Mouse (Mus musculus) midbrain, embryonic 14.5 days (tissue): ENCODE results near the gene Relt. TPM values are rescaled to one million over a fixed set of nuclear protein-coding genes. Genes with fewer than 3 reads are reported as not detected.
"Not testable (repeated sequence)": the region's sequence is repeated elsewhere in the genome, so short reads cannot be mapped to it uniquely, and the experiment has no call there.

Experiments used
- ATAC-seq: fragments of 200-750 bp; cut with Nextera tagmentation; 2 replicates; pipeline ENCODE4 v1.8.0; 2017; ENCODE audit warnings: moderate number of reproducible peaks, moderate library complexity; ENCODE audit not compliant: low FRiP score, low TSS enrichment
- DNase-seq: peaks from one replicate; pipeline ENCODE4 v3.0.0-alpha.2; 2015
- H3K27ac ChIP-seq: fragments of 300-500 bp; sonication (generic); replicated peaks from 2 replicates; pipeline ENCODE4 v1.5.1; 2014; ENCODE audit warnings: mild to moderate bottlenecking, low read depth, low read length, moderate library complexity
- H3K27me3 ChIP-seq: fragments of 300-500 bp; sonication (generic); 2 replicates; pipeline ENCODE4 v1.6.1; 2014; ENCODE audit warnings: low read length, control low read depth, mixed read lengths; ENCODE audit not compliant: control insufficient read depth, insufficient read depth
- H3K36me3 ChIP-seq: fragments of 300-500 bp; sonication (generic); 2 replicates; pipeline ENCODE4 v1.6.1; 2014; ENCODE audit warnings: low read length, control low read depth; ENCODE audit not compliant: control insufficient read depth, insufficient read depth
- H3K4me1 ChIP-seq: fragments of 300-500 bp; sonication (generic); 2 replicates; pipeline ENCODE4 v1.6.1; 2014; ENCODE audit warnings: mild to moderate bottlenecking, antibody characterized with exemption, low read length, control low read depth; ENCODE audit not compliant: control insufficient read depth, insufficient read depth
- H3K4me2 ChIP-seq: fragments of 300-500 bp; sonication (generic); 2 replicates; pipeline ENCODE4 v1.6.1; 2014; ENCODE audit warnings: mild to moderate bottlenecking, low read length, moderate library complexity
- H3K4me3 ChIP-seq: fragments of 300-500 bp; sonication (generic); replicated peaks from 2 replicates; pipeline ENCODE4 v1.5.1; 2014; ENCODE audit warnings: low read depth, low read length
- H3K9ac ChIP-seq: fragments of 300-500 bp; sonication (generic); replicated peaks from 2 replicates; pipeline ENCODE4 v1.6.1; 2014; ENCODE audit warnings: mild to moderate bottlenecking, low read length, moderate library complexity
- H3K9me3 ChIP-seq: fragments of 300-500 bp; sonication (generic); 2 replicates; pipeline ENCODE4 v1.6.1; 2016; ENCODE audit warnings: low read length, control low read depth, mixed read lengths; ENCODE audit not compliant: control insufficient read depth
- WGBS: fragments of 180-500 bp; shearing (Covaris S2); extraction: QIAGEN DNeasy Blood & Tissue Kit; methylation state at CpG from one replicate; pipeline ENCODE4 v1.1.7; 2014; 5-methylcytosine and 5-hydroxymethylcytosine counted together
- polyA plus RNA-seq: library from polyadenylated mRNA; unstranded; fragments of >200 nt; fragmentation: Nextera tagmentation; extraction: Ambion mirVana; gene quantifications from 2 replicates; pipeline ENCODE4 v1.2.1, GENCODE M21; 2014

The Relt gene
- polyA plus RNA-seq, 1 experiment from 2014 or later: 4.5 TPM

DNA sequence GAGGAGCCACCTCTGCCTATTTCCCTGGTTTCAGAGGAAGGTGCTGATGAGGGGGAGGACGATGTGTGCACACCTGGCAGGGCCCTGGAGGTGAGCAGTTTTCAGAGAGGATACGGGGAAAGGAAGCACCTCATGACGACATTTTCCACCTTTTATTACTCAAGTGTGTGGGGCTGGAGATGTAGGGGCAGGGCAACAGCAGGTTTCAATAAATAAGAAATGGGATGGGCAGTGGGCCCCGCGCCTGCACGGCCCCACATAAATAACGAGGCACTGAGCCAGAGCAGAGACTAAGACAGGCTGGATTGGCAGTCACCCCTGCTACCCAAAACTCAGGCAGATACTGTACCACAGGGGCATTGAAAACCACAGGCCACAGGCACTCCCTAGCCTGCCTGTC lies 17.2 kb downstream of the Relt start:
- not testable (repeated sequence) for H3K27me3 ChIP-seq, DNase-seq, H3K9me3 ChIP-seq, H3K4me3 ChIP-seq, H3K4me1 ChIP-seq, ATAC-seq, H3K36me3 ChIP-seq, H3K27ac ChIP-seq, H3K4me2 ChIP-seq, H3K9ac ChIP-seq
- WGBS: 86% methylated on average over 7 of the region's 7 CpGs

DNA sequence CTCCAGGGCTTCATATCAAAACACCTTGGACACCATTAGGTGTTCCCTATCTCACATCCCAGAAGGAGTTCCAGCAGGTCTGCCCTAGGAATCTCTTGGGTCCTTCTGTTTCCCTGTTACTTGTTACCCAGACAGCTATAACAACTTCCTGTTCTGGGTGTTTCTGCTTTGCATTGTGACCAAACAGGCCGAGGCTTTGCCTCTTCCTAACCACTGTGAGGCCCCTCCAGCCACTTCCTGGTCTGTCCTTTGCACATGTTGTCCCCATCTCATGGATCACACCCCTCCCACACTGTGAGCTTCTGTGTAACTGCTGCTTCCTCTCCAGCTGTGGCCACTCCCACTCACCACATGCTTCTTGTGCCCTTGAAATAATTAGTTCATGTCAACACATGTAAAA lies 17.8 kb downstream of the Relt start:
- Histone ChIP-seq H3K9ac (no peak overlapping the region), H3K27me3 (no peaks in the 10 kb centered on the region), H3K9me3 (no peaks in the 10 kb centered on the region), H3K4me1 (no peaks in the 10 kb centered on the region), H3K27ac (no peak overlapping the region), H3K4me3 (no peak overlapping the region), H3K4me2 (no peak overlapping the region), H3K36me3 (0 out of 2 replicates have a peak, but pooled peaks cover 5% of the 10 kb centered on the region)
- 73% methylated on average over 1 of the region's 1 CpGs for WGBS
- DNase-seq (no peak), ATAC-seq (no peak)

DNA sequence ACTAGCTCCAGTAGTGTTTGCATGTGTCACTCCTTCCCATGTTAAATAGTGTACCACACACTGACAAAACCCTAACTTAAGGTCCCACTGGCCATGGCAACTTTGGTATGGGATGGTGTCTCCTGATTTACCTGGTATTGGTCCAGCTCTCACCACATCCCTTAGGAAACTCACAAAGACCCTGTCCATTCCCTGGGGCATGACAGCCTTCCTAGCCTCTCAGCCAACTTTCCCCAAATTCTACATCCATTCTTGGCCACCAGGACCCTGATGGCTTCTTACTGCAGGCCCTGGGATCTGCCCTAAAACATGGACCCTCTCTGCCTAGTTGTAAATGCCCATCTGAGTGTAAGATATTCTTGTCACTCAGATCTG lies 18.2 kb downstream of the Relt start:
- Histone ChIP-seq H3K4me2 (no peak overlapping the region), H3K9ac (no peak overlapping the region), H3K36me3 (0 out of 2 replicates have a peak, but pooled peaks cover 5% of the 10 kb centered on the region), H3K4me3 (no peak overlapping the region), H3K9me3 (no peaks in the 10 kb centered on the region), H3K27ac (no peak overlapping the region), H3K4me1 (no peaks in the 10 kb centered on the region), H3K27me3 (no peaks in the 10 kb centered on the region)
- DNase-seq: no peak
- ATAC-seq: no peak

DNA sequence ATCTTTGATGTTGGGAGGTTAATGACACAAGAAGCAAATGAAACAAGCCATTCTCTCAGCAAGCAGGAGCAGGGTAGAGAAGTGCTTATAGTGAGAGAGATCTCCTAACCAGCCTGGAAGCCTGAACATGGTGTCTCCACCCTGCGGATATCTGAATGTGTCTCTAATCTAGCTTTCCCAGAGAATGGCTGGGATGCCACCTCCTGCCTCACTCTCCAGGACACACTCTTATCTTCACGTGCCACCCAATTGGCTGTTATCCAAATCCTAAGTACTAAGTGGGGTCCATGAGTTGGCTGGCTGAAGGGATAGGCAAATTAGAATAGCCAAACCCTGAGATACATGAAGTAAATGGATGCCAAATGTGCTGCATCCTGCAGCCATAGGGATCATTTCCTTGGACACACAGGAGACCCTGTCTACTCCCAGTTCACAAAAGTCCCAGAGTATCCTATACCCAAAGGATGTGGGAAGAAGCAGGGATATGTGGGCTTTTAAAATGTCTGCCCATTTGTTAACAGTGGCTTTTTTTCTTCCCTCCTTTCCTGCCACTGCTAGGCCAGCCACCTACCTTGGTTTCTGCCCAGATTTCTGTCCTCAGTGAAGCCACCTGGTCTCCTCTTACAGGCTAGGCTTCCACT lies 18.7 kb downstream of the Relt start:
- Histone ChIP-seq H3K9ac (no peak overlapping the region), H3K9me3 (no peaks in the 10 kb centered on the region), H3K27ac (no peak overlapping the region), H3K4me1 (no peaks in the 10 kb centered on the region), H3K4me3 (no peak overlapping the region), H3K27me3 (no peaks in the 10 kb centered on the region), H3K36me3 (0 out of 2 replicates have a peak, but pooled peaks cover 7% of the 10 kb centered on the region), H3K4me2 (no peak overlapping the region)
- ATAC-seq (no peak), DNase-seq (no peak)
- WGBS: 72% methylated on average over 2 of the region's 2 CpGs

DNA sequence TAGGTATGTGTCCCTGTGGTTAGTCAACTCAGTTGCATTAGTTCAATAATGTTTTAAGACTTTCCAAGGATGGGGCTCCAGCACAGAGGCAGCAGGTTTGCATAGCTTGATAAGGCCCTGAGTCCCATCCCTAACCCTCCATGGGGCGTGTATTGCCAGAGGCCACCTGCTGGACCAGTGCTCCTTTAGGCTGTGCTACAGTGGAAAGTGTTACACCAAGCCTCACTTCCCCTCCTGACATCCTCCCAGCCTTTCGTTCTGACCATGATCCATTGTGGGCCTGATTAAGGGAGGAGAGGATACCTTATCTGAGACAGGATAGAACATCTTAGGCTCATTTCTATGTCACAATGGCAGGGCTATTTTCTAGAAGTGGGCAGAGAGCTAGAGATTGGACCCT lies 19.4 kb downstream of the Relt start:
- no peak overlapping the region for H3K4me3 ChIP-seq
- no peaks in the 10 kb centered on the region for H3K4me1 ChIP-seq
- DNase-seq: no peak
- 93% methylated on average over 2 of the region's 2 CpGs for WGBS
- H3K27me3 ChIP-seq: no peaks in the 10 kb centered on the region
- 0 out of 2 replicates have a peak, but pooled peaks cover 8% of the 10 kb centered on the region for H3K36me3 ChIP-seq
- ATAC-seq: no peak
- no peaks in the 10 kb centered on the region for H3K9me3 ChIP-seq
- no peak overlapping the region for H3K4me2 ChIP-seq
- H3K9ac ChIP-seq: no peak overlapping the region
- H3K27ac ChIP-seq: no peak overlapping the region

DNA sequence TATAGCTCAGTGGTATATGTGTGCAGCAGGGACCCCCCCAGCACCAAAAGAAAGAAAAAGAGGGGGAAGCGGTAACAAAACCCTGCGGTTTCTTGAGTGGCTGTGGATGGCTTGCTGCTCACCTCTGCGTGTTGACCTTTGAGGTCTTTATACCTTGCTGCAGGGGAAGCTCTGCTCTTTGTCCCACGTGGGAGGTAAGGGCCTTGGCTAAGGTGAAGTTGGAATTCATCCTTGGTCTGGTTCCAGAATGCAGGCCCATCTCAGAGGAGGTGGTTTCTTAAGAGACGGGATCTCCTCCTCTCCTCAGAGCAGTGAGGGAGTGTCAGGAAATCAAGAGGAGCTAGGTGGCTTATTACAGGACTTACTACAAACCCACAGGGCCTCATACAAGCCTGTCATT lies 21.1 kb downstream of the Relt start:
- no peak for ATAC-seq
- Histone ChIP-seq H3K27me3 (no peaks in the 10 kb centered on the region), H3K9me3 (no peaks in the 10 kb centered on the region), H3K9ac (no peak overlapping the region), H3K4me1 (no peaks in the 10 kb centered on the region), H3K36me3 (peaks cover 24% of the 10 kb centered on the region), H3K4me2 (no peak overlapping the region), H3K27ac (no peak overlapping the region), H3K4me3 (no peak overlapping the region)
- DNase-seq: no peak
- 90% methylated on average over 5 of the region's 5 CpGs for WGBS

DNA sequence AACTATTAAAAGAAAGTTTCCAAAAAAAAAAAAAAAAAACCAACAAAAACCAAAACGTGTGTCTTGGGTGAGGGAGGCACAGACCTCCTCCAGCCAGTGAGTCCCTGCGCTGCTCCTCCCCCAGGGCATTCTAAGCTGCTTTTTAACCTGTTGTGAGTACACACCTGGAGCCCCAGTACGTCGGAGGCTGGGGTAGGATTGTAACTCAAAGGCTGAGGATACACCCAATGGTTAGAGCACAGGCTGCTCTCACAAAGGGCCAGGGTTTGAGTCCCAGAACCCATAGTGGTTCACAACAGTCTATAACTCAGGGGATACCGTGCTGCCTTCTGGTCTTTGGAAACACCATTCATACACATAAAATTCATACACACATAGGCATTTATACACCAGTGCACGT lies 21.6 kb downstream of the Relt start:
- Histone ChIP-seq H3K9me3 (no peaks in the 10 kb centered on the region), H3K4me1 (no peaks in the 10 kb centered on the region), H3K4me2 (no peak overlapping the region), H3K4me3 (no peak overlapping the region), H3K27ac (no peak overlapping the region), H3K27me3 (no peaks in the 10 kb centered on the region), H3K36me3 (peaks cover 29% of the 10 kb centered on the region), H3K9ac (no peak overlapping the region)
- DNase-seq (no peak), ATAC-seq (no peak)
- 93% methylated on average over 6 of the region's 6 CpGs for WGBS

DNA sequence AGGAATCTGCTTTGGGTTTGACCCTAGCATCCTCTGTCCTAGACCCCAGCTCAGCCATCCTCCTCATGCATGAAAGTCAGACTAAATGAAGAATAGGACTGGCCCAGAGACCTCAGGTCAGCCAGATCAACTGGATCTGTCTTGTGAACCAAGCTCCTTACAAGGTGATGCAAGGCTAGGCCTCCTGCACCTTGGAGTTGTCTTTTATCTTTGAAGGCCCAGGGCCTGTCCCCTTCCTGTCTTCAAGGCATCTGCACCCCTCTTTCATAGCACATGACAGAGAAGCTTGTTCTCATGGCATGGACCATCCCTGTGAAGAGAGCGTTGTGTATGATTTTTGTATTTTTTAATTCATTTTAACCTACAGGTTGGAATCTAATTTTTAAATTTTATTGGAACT lies 22.3 kb downstream of the Relt start:
- H3K9ac ChIP-seq: no peak overlapping the region
- no peak overlapping the region for H3K4me2 ChIP-seq
- H3K4me1 ChIP-seq: no peaks in the 10 kb centered on the region
- ATAC-seq: no peak
- no peaks in the 10 kb centered on the region for H3K9me3 ChIP-seq
- no peak for DNase-seq
- H3K36me3 ChIP-seq: peaks cover 36% of the 10 kb centered on the region
- no peak overlapping the region for H3K27ac ChIP-seq
- H3K4me3 ChIP-seq: no peak overlapping the region
- 94% methylated on average over 1 of the region's 1 CpGs for WGBS
- no peaks in the 10 kb centered on the region for H3K27me3 ChIP-seq

DNA sequence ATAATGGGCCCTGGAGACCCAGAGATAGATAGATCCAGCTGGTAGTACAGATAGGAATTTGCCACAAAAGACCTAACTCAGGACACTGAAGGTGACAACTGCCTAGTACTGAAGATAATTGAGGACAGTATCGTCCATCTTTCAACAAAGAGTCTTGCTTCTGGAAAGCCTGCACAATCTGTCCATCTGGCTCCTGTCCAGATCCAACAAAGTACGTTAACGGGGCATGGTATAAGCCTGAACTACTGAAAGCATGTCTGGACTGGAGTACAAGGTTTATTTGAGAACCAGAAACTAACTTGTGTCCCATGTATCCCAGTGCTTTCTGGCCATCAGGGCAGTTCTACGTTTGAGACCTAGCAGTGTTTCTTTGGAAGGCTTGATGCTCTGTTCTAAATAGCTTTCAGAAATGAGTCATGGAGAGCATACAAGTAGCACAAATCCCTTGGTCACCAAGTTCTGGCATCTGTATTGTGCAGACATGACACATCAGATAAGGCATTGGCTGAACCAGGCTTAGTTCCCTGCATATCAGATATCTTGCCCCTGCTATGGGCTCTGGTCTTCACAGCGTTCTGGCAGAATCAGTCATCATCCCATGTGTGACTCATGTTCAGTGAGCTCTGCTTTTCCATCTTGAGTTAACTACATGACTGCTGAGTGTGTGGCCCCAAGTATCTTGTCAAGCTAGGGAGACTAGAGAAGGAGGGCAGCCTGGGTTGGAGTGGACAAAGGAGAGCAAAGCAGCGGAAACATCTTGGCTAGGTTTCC lies 23.4 kb downstream of the Relt start:
- Histone ChIP-seq H3K4me3 (no peak overlapping the region), H3K4me1 (no peaks in the 10 kb centered on the region), H3K9me3 (no peaks in the 10 kb centered on the region), H3K9ac (no peak overlapping the region), H3K36me3 (peaks cover 47% of the 10 kb centered on the region), H3K27me3 (no peaks in the 10 kb centered on the region), H3K4me2 (no peak overlapping the region), H3K27ac (no peak overlapping the region)
- ATAC-seq (no peak), DNase-seq (no peak)
- 84% methylated on average over 6 of the region's 6 CpGs for WGBS
